Mouse (Mus musculus) ES-Bruce4 (cell line): ENCODE measurements around the gene Msh2.

Experiments
- CTCF ChIP-seq: IDR thresholded peaks from one replicate; pipeline ENCODE4 v1.8.1; 2011; ENCODE audit warnings: low read depth, low read length
- EP300 ChIP-seq: IDR thresholded peaks from 2 replicates; pipeline ENCODE4 v1.6.1; 2011; ENCODE audit warnings: low read depth, low read length; ENCODE audit not compliant: insufficient read depth
- POLR2A ChIP-seq: IDR thresholded peaks from one replicate; pipeline ENCODE4 v1.8.1; 2011; ENCODE audit warnings: low read length; ENCODE audit not compliant: insufficient read depth

- TF ChIP-seq CTCF (no peak), EP300 (peak; percentile 34; the same call in 1 of the 2 replicates), POLR2A (no peak)
Observed at GRCm38 (mm10) chr17:87664238-87664637, 7.9 kb upstream of the Msh2 start.
